Mouse (Mus musculus): ENCODE results near the gene Rad51b.

DNA sequence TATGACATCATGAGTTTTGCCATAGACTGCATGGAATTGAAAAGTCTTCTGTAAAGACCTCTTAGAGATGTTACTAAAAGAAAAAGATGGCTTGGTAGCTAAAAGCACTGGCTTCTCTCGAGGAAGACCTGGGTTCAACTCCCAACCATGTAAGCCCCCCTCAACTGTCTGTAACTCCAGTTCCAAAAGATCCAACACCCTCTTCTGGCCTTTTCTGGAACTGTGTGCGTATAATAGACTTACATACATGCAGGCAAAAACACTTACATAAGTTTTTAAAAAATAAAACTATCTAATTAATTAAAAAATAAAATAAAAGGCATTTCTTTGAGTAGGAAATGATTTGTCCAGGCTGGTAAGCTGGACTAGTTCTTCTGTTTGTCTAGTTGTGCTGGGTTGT lies 387.3 kb downstream of the Rad51b start:
- TF ChIP-seq CTCF (IDR thresholded peaks at IDR 0.05; ENCODE audit: low read depth, low read length) (no peak), EP300 (IDR thresholded peaks at IDR 0.05; ENCODE audit: insufficient read depth, low read depth, low read length) (no peak)
